Mouse (Mus musculus) MEL (cell line): ENCODE data around the gene Ino80. TPM values are rescaled to one million over a fixed set of nuclear protein-coding genes. Genes with fewer than 3 reads are reported as not detected.

Experiments used
- DNase-seq: peaks from one replicate; pipeline ENCODE4 v3.0.0; 2011; ENCODE audit warnings: low read depth, low spot score
- H3K27ac ChIP-seq: 2 replicates; pipeline ENCODE4 v1.5.1; 2012; ENCODE audit warnings: low read depth, mild to moderate bottlenecking, control low read depth, low read length, moderate library complexity; ENCODE audit not compliant: control insufficient read depth
- H3K27me3 ChIP-seq, 2 experiments: fragments of 150-350 bp in 1 of 2; sonication (generic) in 1 of 2; 2 replicates each; pipeline ENCODE4 v1.6.1; 2012; ENCODE audit warnings: low read length in 2 of 2, mild to moderate bottlenecking in 2 of 2, improper control_type of control experiment in 1 of 2, moderate library complexity in 1 of 2; ENCODE audit not compliant: insufficient read depth in 2 of 2, control insufficient read depth in 1 of 2
- H3K36me3 ChIP-seq, 2 experiments: 2 replicates each; pipeline ENCODE4 v1.6.1; 2012 to 2014; ENCODE audit warnings: low read length in 2 of 2, improper control_type of control experiment in 1 of 2, inconsistent platforms in 1 of 2, mild to moderate bottlenecking in 1 of 2; ENCODE audit not compliant: insufficient read depth in 2 of 2, control insufficient read depth in 1 of 2
- H3K4me1 ChIP-seq, 2 experiments: fragments of 150-350 bp in 1 of 2; sonication (generic) in 1 of 2; 2 replicates each; pipeline ENCODE4 v1.6.1; 2012; ENCODE audit warnings: low read length in 2 of 2, improper control_type of control experiment in 1 of 2, mild to moderate bottlenecking in 1 of 2; ENCODE audit not compliant: insufficient read depth in 2 of 2, control insufficient read depth in 1 of 2
- H3K4me3 ChIP-seq, 2 experiments: fragments of 150-350 bp in 1 of 2; sonication (generic) in 1 of 2; 2 replicates each; pipeline ENCODE4 v1.5.1; 2012; ENCODE audit warnings: low read depth in 2 of 2, low read length in 2 of 2, mild to moderate bottlenecking in 2 of 2, moderate library complexity in 2 of 2, control low read depth in 1 of 2, improper control_type of control experiment in 1 of 2; ENCODE audit not compliant: control insufficient read depth in 1 of 2, insufficient read depth in 1 of 2
- H3K79me2 ChIP-seq: 2 replicates; pipeline ENCODE4 v1.6.1; 2012; ENCODE audit warnings: mild to moderate bottlenecking, low read length, moderate library complexity; ENCODE audit not compliant: control insufficient read depth, poor library complexity, insufficient read depth
- H3K9ac ChIP-seq: 2 replicates; pipeline ENCODE4 v1.6.1; 2012; ENCODE audit warnings: low read depth, mild to moderate bottlenecking, control low read depth, low read length, moderate library complexity; ENCODE audit not compliant: control insufficient read depth, poor library complexity, severe bottlenecking
- H3K9me3 ChIP-seq: fragments of 150-350 bp; sonication (generic); replicated peaks from 2 replicates; pipeline ENCODE4 v1.6.1; 2012; ENCODE audit warnings: mild to moderate bottlenecking, low read length, improper control_type of control experiment, moderate library complexity; ENCODE audit not compliant: insufficient read depth
- BHLHE40 ChIP-seq: IDR thresholded peaks from 2 replicates; pipeline ENCODE4 v1.6.1; 2012; ENCODE audit warnings: low read depth, mild to moderate bottlenecking, inconsistent platforms, low read length, improper control_type of control experiment, borderline replicate concordance
- CHD1 ChIP-seq: IDR thresholded peaks from 2 replicates; pipeline ENCODE4 v1.6.1; 2012; ENCODE audit warnings: low read depth, mild to moderate bottlenecking, inconsistent platforms, low read length, improper control_type of control experiment
- CHD2 ChIP-seq: IDR thresholded peaks from 2 replicates; pipeline ENCODE4 v1.6.1; 2011; ENCODE audit warnings: low read length, improper control_type of control experiment
- ELF1 ChIP-seq: IDR thresholded peaks from 2 replicates; pipeline ENCODE4 v1.6.1; 2014; ENCODE audit warnings: low read depth, mild to moderate bottlenecking, inconsistent platforms, low read length, improper control_type of control experiment, moderate library complexity
- EP300 ChIP-seq, 2 experiments: IDR thresholded peaks; 2 replicates each; pipeline ENCODE4 v1.6.1; 2011; ENCODE audit warnings: improper control_type of control experiment in 2 of 2, low read length in 2 of 2, low read depth in 1 of 2, mild to moderate bottlenecking in 1 of 2
- ETS1 ChIP-seq: IDR thresholded peaks from 2 replicates; pipeline ENCODE4 v1.6.1; 2012; ENCODE audit warnings: low read depth, mild to moderate bottlenecking, inconsistent platforms, low read length, improper control_type of control experiment, moderate library complexity
- GABPA ChIP-seq: IDR thresholded peaks from 2 replicates; pipeline ENCODE4 v1.6.1; 2012; ENCODE audit warnings: low read depth, mild to moderate bottlenecking, inconsistent platforms, low read length, improper control_type of control experiment, moderate library complexity
- GATA1 ChIP-seq: IDR thresholded peaks from 2 replicates; pipeline ENCODE4 v1.6.1; 2011; ENCODE audit warnings: low read depth, low read length, improper control_type of control experiment
- HCFC1 ChIP-seq: IDR thresholded peaks from 2 replicates; pipeline ENCODE4 v1.6.1; 2012; ENCODE audit warnings: low read depth, mild to moderate bottlenecking, inconsistent platforms, low read length, improper control_type of control experiment, moderate library complexity
- KAT2A ChIP-seq: conservative IDR thresholded peaks from 2 replicates; pipeline ENCODE4 v1.6.1; 2012; ENCODE audit warnings: low read depth, low read length, improper control_type of control experiment, inconsistent platforms
- MAX ChIP-seq: IDR thresholded peaks from 2 replicates; pipeline ENCODE4 v1.6.1; 2011; ENCODE audit warnings: low read length, improper control_type of control experiment
- NRF1 ChIP-seq: IDR thresholded peaks from 2 replicates; pipeline ENCODE4 v1.6.1; 2014; ENCODE audit warnings: low read depth, mild to moderate bottlenecking, inconsistent platforms, low read length, improper control_type of control experiment, moderate library complexity; ENCODE audit not compliant: poor library complexity, insufficient read depth, severe bottlenecking
- SIN3A ChIP-seq: IDR thresholded peaks from 2 replicates; pipeline ENCODE4 v1.6.1; 2012; ENCODE audit warnings: low read length, improper control_type of control experiment, inconsistent platforms
- TAL1 ChIP-seq: IDR thresholded peaks from 2 replicates; pipeline ENCODE4 v1.6.1; 2012; ENCODE audit warnings: mild to moderate bottlenecking, inconsistent platforms, low read length, moderate library complexity, mixed read lengths
- TBP ChIP-seq: IDR thresholded peaks from 2 replicates; pipeline ENCODE4 v1.8.0; 2011; ENCODE audit warnings: low read depth, low read length, improper control_type of control experiment
- USF1 ChIP-seq: IDR thresholded peaks from 2 replicates; pipeline ENCODE4 v1.6.1; 2014; ENCODE audit warnings: low read depth, mild to moderate bottlenecking, inconsistent platforms, low read length, improper control_type of control experiment, moderate library complexity
- USF2 ChIP-seq, 2 experiments: IDR thresholded peaks; 2 replicates each; pipeline ENCODE4 v1.6.1; 2011 to 2012; ENCODE audit warnings: improper control_type of control experiment in 2 of 2, low read length in 2 of 2, borderline replicate concordance in 1 of 2, inconsistent platforms in 1 of 2, low read depth in 1 of 2, mild to moderate bottlenecking in 1 of 2; ENCODE audit not compliant: insufficient read depth in 1 of 2
- ZC3H11A ChIP-seq: IDR thresholded peaks from 2 replicates; pipeline ENCODE4 v1.6.1; 2012; ENCODE audit warnings: low read depth, mild to moderate bottlenecking, inconsistent platforms, low read length, improper control_type of control experiment
- ZKSCAN1 ChIP-seq: IDR thresholded peaks from 2 replicates; pipeline ENCODE4 v1.6.1; 2012; ENCODE audit warnings: low read depth, mild to moderate bottlenecking, inconsistent platforms, low read length, improper control_type of control experiment, moderate library complexity
- ZMIZ1 ChIP-seq: IDR thresholded peaks from 2 replicates; pipeline ENCODE4 v1.6.1; 2012; ENCODE audit warnings: low read depth, mild to moderate bottlenecking, inconsistent platforms, low read length, improper control_type of control experiment, moderate library complexity
- ZNF384 ChIP-seq: IDR thresholded peaks from 2 replicates; pipeline ENCODE4 v1.6.1; 2012; ENCODE audit warnings: low read depth, mild to moderate bottlenecking, inconsistent platforms, low read length, improper control_type of control experiment
- polyA plus RNA-seq, 2 experiments: library from polyadenylated mRNA; stranded (reverse) in 1 of 2; unstranded in 1 of 2; fragments of >175 nt in 1 of 2; fragments of >200 nt in 1 of 2; gene quantifications; 2 replicates each; pipeline versions ENCODE4 v1.2.1 to v1.2.4; 2012; ENCODE audit warnings: low replicate concordance in 2 of 2, low read depth in 1 of 2; ENCODE audit not compliant: insufficient read length in 2 of 2, insufficient read depth in 1 of 2, missing spikeins in 1 of 2
- total RNA-seq: library from RNA; depleted of rRNA; stranded (reverse); fragments of 300-350 nt; gene quantifications from 2 replicates; pipeline ENCODE4 v1.2.3, GENCODE M21; 2012

The Ino80 gene
- total and polyA plus RNA-seq, 3 experiments: 13.9 to 37.9 (median 23.1) TPM

DNA sequence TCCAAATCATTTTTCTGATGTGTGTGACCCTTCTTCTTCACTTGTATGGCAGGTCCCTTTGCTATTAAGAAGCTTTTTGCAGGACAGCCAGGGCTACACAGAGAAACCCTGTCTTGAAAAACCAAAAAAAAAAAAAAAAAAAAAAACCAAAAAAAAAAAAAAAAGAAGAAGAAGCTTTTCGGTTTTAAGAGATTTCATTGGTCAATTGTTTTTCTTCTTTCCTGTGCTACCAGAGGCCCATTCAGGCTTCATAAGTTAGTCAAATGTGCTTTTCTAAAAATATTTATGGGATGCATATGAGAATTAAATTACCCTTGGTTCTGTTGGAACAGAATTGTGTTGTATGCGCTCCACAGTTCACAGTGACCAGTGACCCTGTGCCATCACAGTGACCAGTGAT, 21.4 kb upstream of the Ino80 start:
- Histone ChIP-seq H3K9ac (no peak overlapping the region), H3K9me3 (no peaks in the 10 kb centered on the region), H3K79me2 (no peaks in the 10 kb centered on the region)
- DNase-seq: no peak
- peak; percentile 94 for TF ChIP-seq ZNF384
- no peak for TF ChIP-seq GABPA
- TF ChIP-seq, all 39 proteins: peak for 1
- Histone ChIP-seq H3K27ac (no peak overlapping the region), H3K4me1 (no peaks in the 10 kb centered on the region), H3K27me3 (peaks cover 2% of the 10 kb centered on the region in 2 experiments; a peak in 2 of 4 replicates), H3K4me3 (no peak overlapping the region), H3K36me3 (no peaks in the 10 kb centered on the region)

DNA sequence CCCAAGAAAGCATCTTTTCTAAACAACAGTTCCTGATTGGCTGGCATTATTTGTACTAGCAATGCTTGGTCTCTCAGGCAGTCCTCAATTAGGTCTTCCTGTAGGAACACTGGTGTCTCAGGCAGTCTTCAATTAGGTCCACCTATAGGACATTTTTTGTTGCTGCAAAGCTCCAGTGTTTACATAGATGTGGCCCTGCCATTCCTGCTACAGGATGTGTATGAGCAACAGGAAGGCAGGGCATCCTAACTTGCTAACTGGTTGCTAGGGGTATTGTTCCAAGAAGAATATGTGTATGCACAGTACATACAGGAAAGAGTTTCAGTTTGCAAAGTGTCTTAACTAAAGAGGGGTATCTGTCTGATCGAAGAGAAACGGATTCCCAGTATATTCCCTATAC, 18.6 kb upstream of the Ino80 start:
- H3K27ac ChIP-seq: no peak overlapping the region
- H3K27me3 ChIP-seq: peaks cover 0 to 2% of the 10 kb centered on the region in 2 experiments; a peak in 2 of 4 replicates
- DNase-seq: no peak
- no peaks in the 10 kb centered on the region; a peak in 1 of 4 replicates for H3K36me3 ChIP-seq
- no peaks in the 10 kb centered on the region for H3K4me1 ChIP-seq
- H3K79me2 ChIP-seq: no peaks in the 10 kb centered on the region
- no peak overlapping the region for H3K9ac ChIP-seq
- no peak overlapping the region for H3K4me3 ChIP-seq
- no peak for TF ChIP-seq NRF1
- no peak for TF ChIP-seq ETS1
- no peak for TF ChIP-seq ZMIZ1
- no peaks in the 10 kb centered on the region for H3K9me3 ChIP-seq

DNA sequence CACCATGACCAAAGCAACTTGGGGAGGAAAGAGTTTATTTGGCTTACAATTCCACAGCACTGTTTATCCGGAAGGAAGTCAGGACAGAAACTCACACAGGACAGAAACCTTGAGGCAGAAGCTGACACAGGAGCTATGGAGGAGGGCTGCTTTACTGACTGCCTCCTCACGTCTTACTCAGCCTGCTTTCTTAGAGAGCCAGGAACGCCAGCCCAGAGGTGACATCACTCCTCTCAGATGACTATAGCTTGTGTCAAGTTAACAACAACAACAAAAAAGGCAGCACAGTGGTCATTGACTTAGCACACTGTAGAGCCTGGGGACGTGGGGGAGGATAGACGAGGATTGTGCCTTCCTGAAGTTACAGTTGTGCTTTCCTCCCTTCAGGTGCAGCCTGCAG, 14.5 kb upstream of the Ino80 start:
- Histone ChIP-seq H3K9ac (no peak overlapping the region), H3K27me3 (peaks cover 0 to 2% of the 10 kb centered on the region in 2 experiments; a peak in 2 of 4 replicates), H3K79me2 (no peaks in the 10 kb centered on the region), H3K4me1 (no peaks in the 10 kb centered on the region), H3K36me3 (no peaks in the 10 kb centered on the region; a peak in 1 of 4 replicates), H3K4me3 (no peak overlapping the region), H3K9me3 (no peaks in the 10 kb centered on the region), H3K27ac (no peak overlapping the region)
- TF ChIP-seq GATA1 (no peak), EP300 (IDR thresholded peaks at IDR 0.05; ENCODE audit: low read depth in 1 of 2, low read length in 2 of 2) (no peak), CHD2 (no peak), HCFC1 (no peak), ZMIZ1 (no peak), TAL1 (no peak), ZNF384 (no peak), ZC3H11A (no peak), CHD1 (no peak), USF2 (IDR thresholded peaks at IDR 0.05; ENCODE audit: borderline replicate concordance in 1 of 2, insufficient read depth in 1 of 2, low read depth in 1 of 2, low read length in 2 of 2) (no peak), SIN3A (no peak), BHLHE40 (no peak), USF1 (no peak), KAT2A (no peak), ELF1 (no peak), ZKSCAN1 (no peak), TBP (no peak), MAX (no peak)
- DNase-seq: no peak
